Mouse (Mus musculus) liver, embryonic 15.5 days (tissue): ENCODE results near the gene Dnajc12. TPM values are rescaled to one million over a fixed set of nuclear protein-coding genes. Genes with fewer than 3 reads are reported as not detected.
"Not testable (repeated sequence)": the region's sequence is repeated elsewhere in the genome, so short reads cannot be mapped to it uniquely, and the experiment has no call there.

Experiments
- ATAC-seq: fragments of 200-750 bp; cut with Nextera tagmentation; 2 replicates; pipeline ENCODE4 v1.8.0; 2017; ENCODE audit warnings: moderate number of reproducible peaks, mild to moderate bottlenecking, moderate library complexity; ENCODE audit not compliant: insufficient read depth
- H3K27ac ChIP-seq: fragments of 300-500 bp; sonication (generic); replicated peaks from 2 replicates; pipeline ENCODE4 v1.5.1; 2015; ENCODE audit warnings: mild to moderate bottlenecking, inconsistent platforms
- H3K27me3 ChIP-seq: fragments of 300-500 bp; sonication (generic); 2 replicates; pipeline ENCODE4 v1.6.1; 2015; ENCODE audit warnings: mild to moderate bottlenecking, inconsistent platforms
- H3K36me3 ChIP-seq: fragments of 300-500 bp; sonication (generic); replicated peaks from 2 replicates; pipeline ENCODE4 v1.6.1; 2015; ENCODE audit warnings: moderate library complexity, mild to moderate bottlenecking, inconsistent platforms
- H3K4me1 ChIP-seq: fragments of 300-500 bp; sonication (generic); replicated peaks from 2 replicates; pipeline ENCODE4 v1.6.1; 2015; ENCODE audit warnings: inconsistent platforms
- H3K4me2 ChIP-seq: fragments of 300-500 bp; sonication (generic); 2 replicates; pipeline ENCODE4 v1.6.1; 2015; ENCODE audit warnings: moderate library complexity, mild to moderate bottlenecking, inconsistent platforms
- H3K4me3 ChIP-seq: fragments of 300-500 bp; sonication (generic); replicated peaks from 2 replicates; pipeline ENCODE4 v1.5.1; 2015; ENCODE audit warnings: mild to moderate bottlenecking, inconsistent platforms
- H3K9ac ChIP-seq: fragments of 300-500 bp; sonication (generic); 2 replicates; pipeline ENCODE4 v1.6.1; 2015; ENCODE audit warnings: moderate library complexity, mild to moderate bottlenecking, inconsistent platforms
- H3K9me3 ChIP-seq: fragments of 300-500 bp; sonication (generic); replicated peaks from 2 replicates; pipeline ENCODE4 v1.6.1; 2016; ENCODE audit warnings: inconsistent platforms
- WGBS: fragments of 180-500 bp; shearing (Covaris S2); methylation state at CpG from one replicate; pipeline ENCODE4 v1.1.7; 2015; ENCODE audit warnings: mixed read lengths; ENCODE audit not compliant: insufficient replicate concordance; 5-methylcytosine and 5-hydroxymethylcytosine counted together
- polyA plus RNA-seq: library from polyadenylated mRNA; unstranded; fragments of >200 nt; fragmentation: Nextera tagmentation; extraction: Ambion mirVana; gene quantifications from 2 replicates; pipeline ENCODE4 v1.2.1, GENCODE M21; 2015

Dnajc12 gene
- polyA plus RNA-seq, 1 experiment from 2014 or later: 16.7 TPM

GRCm38 (mm10) chr10:63352111-63352510 is 30.1 kb upstream of the Dnajc12 start:
- ATAC-seq: no peak
- WGBS: 77% methylated on average over 5 of the region's 5 CpGs

GRCm38 (mm10) chr10:63360502-63360901 is 21.7 kb upstream of the Dnajc12 start:
- 42% methylated on average over 1 of the region's 1 CpGs for WGBS
- Histone ChIP-seq H3K4me3 (no peak overlapping the region), H3K36me3 (no peaks in the 10 kb centered on the region), H3K27me3 (no peaks in the 10 kb centered on the region), H3K9ac (no peak overlapping the region), H3K9me3 (no peaks in the 10 kb centered on the region), H3K4me1 (no peaks in the 10 kb centered on the region), H3K27ac (no peak overlapping the region), H3K4me2 (no peak overlapping the region)
- ATAC-seq: no peak

More at GRCm38 (mm10) chr10:63352111-63352510, 30.1 kb upstream of the Dnajc12 start:
- Histone ChIP-seq H3K27ac (no peak overlapping the region), H3K36me3 (no peaks in the 10 kb centered on the region), H3K27me3 (peaks cover 5% of the 10 kb centered on the region; the same call in 1 of the 2 replicates), H3K9ac (no peak overlapping the region), H3K9me3 (no peaks in the 10 kb centered on the region), H3K4me1 (no peaks in the 10 kb centered on the region), H3K4me3 (no peak overlapping the region), H3K4me2 (no peak overlapping the region)

- H3K36me3 ChIP-seq: no peaks in the 10 kb centered on the region
- H3K4me2 ChIP-seq: no peak overlapping the region
- H3K9ac ChIP-seq: no peak overlapping the region
- no peak overlapping the region for H3K27ac ChIP-seq
- WGBS: 53% methylated on average over 7 of the region's 7 CpGs
- ATAC-seq: no peak
- no peaks in the 10 kb centered on the region for H3K27me3 ChIP-seq
- no peaks in the 10 kb centered on the region for H3K4me1 ChIP-seq
- H3K9me3 ChIP-seq: no peaks in the 10 kb centered on the region
- no peak overlapping the region for H3K4me3 ChIP-seq
Measured at GRCm38 (mm10) chr10:63365918-63366455, 16.3 kb upstream of the Dnajc12 start.

GRCm38 (mm10) chr10:63367386-63367785 is 14.9 kb upstream of the Dnajc12 start:
- ATAC-seq: no peak
- no peak overlapping the region for H3K4me2 ChIP-seq
- H3K4me3 ChIP-seq: no peak overlapping the region
- no peaks in the 10 kb centered on the region for H3K9me3 ChIP-seq
- H3K9ac ChIP-seq: no peak overlapping the region
- H3K36me3 ChIP-seq: no peaks in the 10 kb centered on the region
- H3K27ac ChIP-seq: no peak overlapping the region
- 64% methylated on average over 6 of the region's 6 CpGs for WGBS
- H3K27me3 ChIP-seq: no peaks in the 10 kb centered on the region
- no peaks in the 10 kb centered on the region for H3K4me1 ChIP-seq

GRCm38 (mm10) chr10:63368041-63368440 is 14.2 kb upstream of the Dnajc12 start:
- Histone ChIP-seq H3K9ac (no peak overlapping the region), H3K9me3 (no peaks in the 10 kb centered on the region), H3K36me3 (no peaks in the 10 kb centered on the region), H3K27me3 (no peaks in the 10 kb centered on the region), H3K4me3 (no peak overlapping the region), H3K4me2 (no peak overlapping the region), H3K4me1 (no peaks in the 10 kb centered on the region), H3K27ac (no peak overlapping the region)
- 73% methylated on average over 3 of the region's 3 CpGs for WGBS
- ATAC-seq: no peak

- Histone ChIP-seq H3K9me3 (no peaks in the 10 kb centered on the region), H3K27ac (no peak overlapping the region), H3K27me3 (no peaks in the 10 kb centered on the region), H3K9ac (no peak overlapping the region), H3K4me2 (no peak overlapping the region), H3K4me3 (no peak overlapping the region), H3K4me1 (peaks cover 8% of the 10 kb centered on the region), H3K36me3 (no peaks in the 10 kb centered on the region)
- WGBS: 71% methylated on average over 5 of the region's 5 CpGs
- no peak for ATAC-seq
Measured at GRCm38 (mm10) chr10:63376303-63376702, 5.9 kb upstream of the Dnajc12 start.

GRCm38 (mm10) chr10:63377468-63377867 is 4.8 kb upstream of the Dnajc12 start:
- H3K9ac ChIP-seq: no peak overlapping the region
- no peak for ATAC-seq
- no peak overlapping the region for H3K4me3 ChIP-seq
- no peaks in the 10 kb centered on the region for H3K27me3 ChIP-seq
- 16% methylated on average over 9 of the region's 9 CpGs for WGBS
- H3K4me1 ChIP-seq: peaks cover 20% of the 10 kb centered on the region
- no peaks in the 10 kb centered on the region for H3K9me3 ChIP-seq
- no peaks in the 10 kb centered on the region for H3K36me3 ChIP-seq
- no peak overlapping the region for H3K27ac ChIP-seq
- no peak overlapping the region; the same call in 1 of the 2 replicates for H3K4me2 ChIP-seq

GRCm38 (mm10) chr10:63378948-63379680 is 3.1 kb upstream of the Dnajc12 start:
- WGBS: 68% methylated on average over 6 of the region's 6 CpGs
- Histone ChIP-seq H3K4me1 (peaks cover 20% of the 10 kb centered on the region), H3K9me3 (no peaks in the 10 kb centered on the region), H3K4me2 (no peak overlapping the region), H3K4me3 (no peak overlapping the region), H3K36me3 (no peaks in the 10 kb centered on the region), H3K9ac (no peak overlapping the region), H3K27ac (no peak overlapping the region), H3K27me3 (no peaks in the 10 kb centered on the region)
- no peak for ATAC-seq

GRCm38 (mm10) chr10:63381498-63382280 is 554 bp upstream of the Dnajc12 start, which contains the start of gene Sirt1:
Sirt1 (minus strand) TSS chr10:63381704.
- H3K4me3 ChIP-seq: peak within 1 kb of the TSS; percentile 67
- peaks cover 23% of the 10 kb centered on the region for H3K4me1 ChIP-seq
- no peaks in the 10 kb centered on the region for H3K27me3 ChIP-seq
- H3K36me3 ChIP-seq: no peaks in the 10 kb centered on the region
- H3K9ac ChIP-seq: peak within 1 kb of the TSS; percentile 69
- peak within 1 kb of the TSS; percentile 96 for H3K4me2 ChIP-seq
- 0 out of 2 replicates have a peak within 1 kb of the TSS, but pooled peaks have one; percentile 29 for H3K27ac ChIP-seq
- ATAC-seq: no peak
- no peaks in the 10 kb centered on the region for H3K9me3 ChIP-seq
- 4% methylated on average over 24 of the region's 24 CpGs for WGBS

- not testable (repeated sequence) for H3K36me3 ChIP-seq, H3K27me3 ChIP-seq, H3K9me3 ChIP-seq, ATAC-seq
- H3K4me2 ChIP-seq: peak overlapping the region; percentile 80
- H3K4me1 ChIP-seq: peaks cover 20% of the 10 kb centered on the region
- peak overlapping the region; percentile 67 for H3K4me3 ChIP-seq
- peak overlapping the region; percentile 62; the same call in 1 of the 2 replicates for H3K9ac ChIP-seq
- peak overlapping the region; percentile 79 for H3K27ac ChIP-seq
- WGBS: 14% methylated on average over 5 of the region's 5 CpGs
Measured at GRCm38 (mm10) chr10:63385897-63386296, 3.7 kb downstream of the Dnajc12 start.

- Histone ChIP-seq H3K9me3 (no peaks in the 10 kb centered on the region), H3K36me3 (no peaks in the 10 kb centered on the region), H3K4me1 (peaks cover 16% of the 10 kb centered on the region), H3K27ac (peak overlapping the region; percentile 79), H3K27me3 (no peaks in the 10 kb centered on the region), H3K4me2 (peak overlapping the region; percentile 80), H3K9ac (peak overlapping the region; percentile 62), H3K4me3 (peak overlapping the region; percentile 67)
- WGBS: under 1% methylated on average over 19 of the region's 19 CpGs
- peak; percentile 78 for ATAC-seq
Measured at GRCm38 (mm10) chr10:63386444-63386843, 4.2 kb downstream of the Dnajc12 start.
